Mouse (Mus musculus) stomach, embryonic 15.5 days (tissue): ENCODE measurements around the gene Gcnt3. TPM values are rescaled to one million over a fixed set of nuclear protein-coding genes. Genes with fewer than 3 reads are reported as not detected.
"Not testable (repeated sequence)": the region's sequence is repeated elsewhere in the genome, so short reads cannot be mapped to it uniquely, and the experiment has no call there.

Experiments
- ATAC-seq: fragments of 200-750 bp; cut with Nextera tagmentation; 2 replicates; pipeline ENCODE4 v1.8.0; 2017; ENCODE audit warnings: low read depth, moderate number of reproducible peaks, moderate TSS enrichment; ENCODE audit not compliant: insufficient read depth, low FRiP score
- H3K27ac ChIP-seq: fragments of 300-500 bp; sonication (generic); 2 replicates; pipeline ENCODE4 v1.5.1; 2015; ENCODE audit warnings: mild to moderate bottlenecking, inconsistent platforms
- H3K27me3 ChIP-seq: fragments of 300-500 bp; sonication (generic); replicated peaks from 2 replicates; pipeline ENCODE4 v1.6.1; 2015; ENCODE audit warnings: inconsistent platforms
- H3K36me3 ChIP-seq: fragments of 300-500 bp; sonication (generic); 2 replicates; pipeline ENCODE4 v1.6.1; 2015; ENCODE audit warnings: inconsistent platforms
- H3K4me1 ChIP-seq: fragments of 300-500 bp; sonication (generic); 2 replicates; pipeline ENCODE4 v1.6.1; 2015; ENCODE audit warnings: inconsistent platforms
- H3K4me2 ChIP-seq: fragments of 300-500 bp; sonication (generic); 2 replicates; pipeline ENCODE4 v1.6.1; 2015; ENCODE audit warnings: mild to moderate bottlenecking, inconsistent platforms
- H3K4me3 ChIP-seq: fragments of 300-500 bp; sonication (generic); replicated peaks from 2 replicates; pipeline ENCODE4 v1.5.1; 2015; ENCODE audit warnings: inconsistent platforms
- H3K9ac ChIP-seq: fragments of 300-500 bp; sonication (generic); 2 replicates; pipeline ENCODE4 v1.6.1; 2015; ENCODE audit warnings: inconsistent platforms
- H3K9me3 ChIP-seq: fragments of 300-500 bp; sonication (generic); 2 replicates; pipeline ENCODE4 v1.6.1; 2016; ENCODE audit warnings: inconsistent platforms
- WGBS: fragments of 180-500 bp; shearing (Covaris S2); methylation state at CpG from one replicate; pipeline ENCODE4 v1.1.7; 2015; 5-methylcytosine and 5-hydroxymethylcytosine counted together
- polyA plus RNA-seq: library from polyadenylated mRNA; unstranded; fragments of >200 nt; fragmentation: Nextera tagmentation; extraction: Ambion mirVana; gene quantifications from 2 replicates; pipeline ENCODE4 v1.2.1, GENCODE M21; 2015

Gcnt3 gene
- polyA plus RNA-seq, 1 experiment from 2014 or later, result 12.0 TPM

- no peak overlapping the region for H3K4me3 ChIP-seq
- no peak for ATAC-seq
Measured at GRCm38 (mm10) chr9:70042137-70042536, 4.2 kb upstream of the Gcnt3 start.

GRCm38 (mm10) chr9:70040570-70040969, 2.7 kb upstream of the Gcnt3 start:
- Histone ChIP-seq H3K4me3 (no peak overlapping the region), H3K36me3 (no peaks in the 10 kb centered on the region), H3K4me1 (no peaks in the 10 kb centered on the region), H3K9me3 (no peaks in the 10 kb centered on the region), H3K27ac (no peak overlapping the region), H3K9ac (no peak overlapping the region), H3K4me2 (no peak overlapping the region), H3K27me3 (no peaks in the 10 kb centered on the region)
- WGBS, result 83% methylated on average over 11 of the region's 11 CpGs
- no peak for ATAC-seq

More at GRCm38 (mm10) chr9:70042137-70042536, 4.2 kb upstream of the Gcnt3 start:
- no peaks in the 10 kb centered on the region for H3K36me3 ChIP-seq
- no peaks in the 10 kb centered on the region for H3K9me3 ChIP-seq
- H3K27ac ChIP-seq, result no peak overlapping the region
- 84% methylated on average over 4 of the region's 4 CpGs for WGBS
- H3K9ac ChIP-seq, result no peak overlapping the region
- H3K27me3 ChIP-seq, result no peaks in the 10 kb centered on the region
- 0 out of 2 replicates have a peak, but pooled peaks cover 13% of the 10 kb centered on the region for H3K4me1 ChIP-seq
- no peak overlapping the region for H3K4me2 ChIP-seq

DNA sequence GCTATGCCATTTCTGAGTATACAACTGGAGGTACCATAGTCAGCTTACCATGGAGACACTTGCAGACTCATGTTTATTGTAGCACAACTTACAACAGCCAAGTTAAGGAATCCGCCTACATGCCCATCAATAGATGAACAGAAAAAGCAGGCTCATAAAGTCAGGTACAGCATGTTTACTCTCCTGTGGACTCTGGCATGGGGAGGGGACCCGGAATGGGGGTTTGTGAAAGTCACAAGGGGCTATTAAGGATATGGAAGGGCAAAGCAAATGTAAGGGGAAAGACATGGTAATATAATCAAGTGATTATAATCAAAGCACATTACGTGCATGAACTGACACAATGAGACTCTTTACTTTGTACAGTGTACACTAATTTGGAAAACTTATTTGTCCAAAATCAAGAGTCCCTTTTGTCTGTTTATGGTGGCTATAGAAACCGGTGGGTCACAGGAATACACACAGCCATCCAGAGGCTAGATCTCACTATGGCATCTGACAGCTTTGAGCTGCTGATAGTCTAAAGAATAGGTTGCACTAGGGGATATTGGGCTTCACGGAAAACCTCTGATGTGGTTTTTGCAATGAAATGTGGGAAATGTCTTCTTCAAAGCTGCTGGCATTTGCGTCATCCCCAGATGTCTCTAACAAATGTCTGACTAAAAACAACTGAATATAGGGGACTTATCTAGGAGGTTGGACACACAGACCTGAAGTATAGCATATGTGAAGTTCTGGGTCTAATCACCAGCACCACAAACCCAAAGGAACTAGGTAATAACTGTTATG, 1.9 kb upstream of the Gcnt3 start:
- WGBS, result 76% methylated on average over 6 of the region's 6 CpGs
- Histone ChIP-seq H3K4me1 (no peaks in the 10 kb centered on the region), H3K4me3 (no peak overlapping the region), H3K9ac (no peak overlapping the region), H3K4me2 (no peak overlapping the region), H3K27me3 (no peaks in the 10 kb centered on the region), H3K27ac (no peak overlapping the region), H3K9me3 (no peaks in the 10 kb centered on the region), H3K36me3 (no peaks in the 10 kb centered on the region)
- no peak for ATAC-seq

GRCm38 (mm10) chr9:70036646-70037045, 1.2 kb downstream of the Gcnt3 start:
- Histone ChIP-seq H3K4me2 (no peak overlapping the region), H3K4me1 (no peaks in the 10 kb centered on the region), H3K9me3 (no peaks in the 10 kb centered on the region), H3K27me3 (no peaks in the 10 kb centered on the region), H3K27ac (no peak overlapping the region), H3K36me3 (no peaks in the 10 kb centered on the region), H3K9ac (no peak overlapping the region), H3K4me3 (no peak overlapping the region)
- 58% methylated on average over 4 of the region's 4 CpGs for WGBS
- peak; percentile 54; the same call in 1 of the 2 replicates for ATAC-seq

DNA sequence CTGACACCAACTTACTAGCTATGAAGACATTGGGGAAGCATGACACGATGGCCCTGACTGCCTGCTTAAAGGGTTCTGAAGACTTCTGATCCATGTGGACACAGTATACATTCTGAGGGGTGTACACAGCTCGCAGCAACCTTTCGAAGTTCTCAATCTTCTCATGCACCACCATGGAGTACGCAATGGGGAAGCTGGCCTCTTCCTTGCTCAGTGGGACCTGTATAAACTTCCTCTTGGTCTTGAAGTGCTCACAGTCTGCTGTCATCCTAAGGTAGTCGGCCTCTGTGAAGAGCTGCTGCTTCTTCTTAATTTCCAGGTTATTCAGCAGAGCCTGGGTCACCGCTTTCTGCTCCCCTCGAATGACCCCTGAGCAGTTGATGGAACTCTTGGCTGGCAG, 3.2 kb downstream of the Gcnt3 start:
- H3K27ac ChIP-seq, result no peak overlapping the region

GRCm38 (mm10) chr9:70033056-70033455, 4.8 kb downstream of the Gcnt3 start:
- no peaks in the 10 kb centered on the region for H3K27me3 ChIP-seq
- H3K9ac ChIP-seq, result no peak overlapping the region
- no peaks in the 10 kb centered on the region for H3K36me3 ChIP-seq
- H3K4me1 ChIP-seq, result no peaks in the 10 kb centered on the region
- H3K9me3 ChIP-seq, result no peaks in the 10 kb centered on the region
- peak; percentile 66; the same call in 1 of the 2 replicates for ATAC-seq
- 0 out of 2 replicates have a peak overlapping the region, but pooled peaks have one; percentile 2 for H3K4me3 ChIP-seq
- H3K4me2 ChIP-seq, result peak overlapping the region; percentile 12; the same call in 1 of the 2 replicates
- peak overlapping the region; percentile 42; the same call in 1 of the 2 replicates for H3K27ac ChIP-seq
- 48% methylated on average over 9 of the region's 9 CpGs for WGBS

More for the DNA sequence above, 3.2 kb downstream of the Gcnt3 start:
- no peaks in the 10 kb centered on the region for H3K9me3 ChIP-seq
- no peak for ATAC-seq
- 91% methylated on average over 7 of the region's 7 CpGs for WGBS
- no peak overlapping the region for H3K4me3 ChIP-seq
- no peaks in the 10 kb centered on the region for H3K27me3 ChIP-seq
- H3K36me3 ChIP-seq, result no peaks in the 10 kb centered on the region
- H3K9ac ChIP-seq, result no peak overlapping the region
- no peaks in the 10 kb centered on the region for H3K4me1 ChIP-seq
- H3K4me2 ChIP-seq, result no peak overlapping the region

GRCm38 (mm10) chr9:70032167-70032566, 5.7 kb downstream of the Gcnt3 start:
- H3K4me1 ChIP-seq, result no peaks in the 10 kb centered on the region
- H3K36me3 ChIP-seq, result no peaks in the 10 kb centered on the region
- H3K9ac ChIP-seq, result no peak overlapping the region
- H3K9me3 ChIP-seq, result no peaks in the 10 kb centered on the region
- no peak overlapping the region for H3K4me2 ChIP-seq
- no peak overlapping the region for H3K4me3 ChIP-seq
- no peaks in the 10 kb centered on the region for H3K27me3 ChIP-seq
- ATAC-seq, result no peak
- no peak overlapping the region for H3K27ac ChIP-seq
- 79% methylated on average over 1 of the region's 1 CpGs for WGBS

- ATAC-seq, result no peak
- whole genome bisulfite sequencing, result 91% methylated on average over 2 of the region's 2 CpGs
- Histone ChIP-seq H3K4me1 (no peaks in the 10 kb centered on the region), H3K4me2 (no peak overlapping the region), H3K4me3 (no peak overlapping the region), H3K9me3 (no peaks in the 10 kb centered on the region), H3K27ac (no peak overlapping the region), H3K36me3 (no peaks in the 10 kb centered on the region), H3K27me3 (no peaks in the 10 kb centered on the region), H3K9ac (no peak overlapping the region)
Measured at GRCm38 (mm10) chr9:70025365-70026012, 12.4 kb downstream of the Gcnt3 start.

GRCm38 (mm10) chr9:70024648-70025047, 13.2 kb downstream of the Gcnt3 start:
- Histone ChIP-seq H3K4me2 (no peak overlapping the region), H3K36me3 (no peaks in the 10 kb centered on the region), H3K27me3 (no peaks in the 10 kb centered on the region), H3K27ac (no peak overlapping the region), H3K9me3 (no peaks in the 10 kb centered on the region), H3K9ac (no peak overlapping the region), H3K4me3 (no peak overlapping the region), H3K4me1 (no peaks in the 10 kb centered on the region)
- ATAC-seq, result no peak

DNA sequence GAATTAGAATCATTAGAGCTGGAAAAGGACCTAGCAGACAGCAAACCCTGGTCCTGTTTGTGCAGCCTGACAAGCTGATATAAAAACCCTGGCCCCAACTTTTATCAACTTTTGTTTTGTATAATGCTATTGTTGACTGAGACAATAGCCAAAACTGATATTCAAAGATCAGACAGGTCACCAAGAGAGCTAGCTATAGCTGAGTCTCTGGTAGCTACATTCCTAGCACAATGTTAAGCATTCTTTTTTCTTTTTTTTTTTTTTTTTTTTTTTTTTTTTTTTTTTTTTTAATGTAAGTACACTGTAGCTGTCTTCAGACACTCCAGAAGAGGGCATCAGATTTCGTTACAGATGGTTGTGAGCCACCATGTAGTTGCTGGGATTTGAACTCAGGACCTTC, 14.3 kb downstream of the Gcnt3 start:
- not testable (repeated sequence) for H3K4me1 ChIP-seq, H3K4me3 ChIP-seq, ATAC-seq, H3K27ac ChIP-seq, H3K9me3 ChIP-seq, H3K27me3 ChIP-seq, H3K36me3 ChIP-seq, H3K9ac ChIP-seq, H3K4me2 ChIP-seq
- WGBS, result 78% methylated on average over 1 of the region's 1 CpGs

GRCm38 (mm10) chr9:70022083-70022482, 15.8 kb downstream of the Gcnt3 start:
- Histone ChIP-seq H3K9me3 (no peaks in the 10 kb centered on the region), H3K9ac (no peak overlapping the region), H3K27ac (no peak overlapping the region), H3K4me3 (no peak overlapping the region), H3K36me3 (peaks cover 2% of the 10 kb centered on the region; the same call in 1 of the 2 replicates), H3K4me1 (no peaks in the 10 kb centered on the region), H3K4me2 (no peak overlapping the region), H3K27me3 (no peaks in the 10 kb centered on the region)
- peak; percentile 53; the same call in 1 of the 2 replicates for ATAC-seq
- WGBS, result 80% methylated on average over 4 of the region's 4 CpGs

DNA sequence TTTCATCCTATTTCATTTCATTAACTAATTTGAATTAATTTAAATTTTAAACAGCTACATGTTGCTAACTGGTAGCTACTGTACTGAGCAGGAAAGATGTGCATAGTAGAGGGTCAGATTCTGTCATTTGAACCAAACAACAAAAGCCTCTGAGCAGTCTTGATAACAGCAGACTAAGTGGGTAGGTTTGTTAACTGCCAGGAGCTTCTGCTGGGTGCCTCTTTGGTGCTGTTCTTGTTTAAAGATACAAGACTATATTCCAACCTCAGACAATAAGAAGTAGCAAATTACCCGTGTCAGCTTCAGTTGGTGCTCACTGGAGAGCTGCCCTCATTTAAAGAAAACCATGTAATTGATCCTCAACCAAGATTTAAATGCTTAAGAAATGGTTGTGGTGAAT, 16.3 kb downstream of the Gcnt3 start:
- ATAC-seq, result no peak
- Histone ChIP-seq H3K36me3 (peaks cover 3% of the 10 kb centered on the region; the same call in 1 of the 2 replicates), H3K9ac (no peak overlapping the region), H3K4me1 (no peaks in the 10 kb centered on the region), H3K9me3 (no peaks in the 10 kb centered on the region), H3K4me3 (no peak overlapping the region), H3K27ac (no peak overlapping the region), H3K27me3 (no peaks in the 10 kb centered on the region), H3K4me2 (no peak overlapping the region)
- 70% methylated on average over 1 of the region's 1 CpGs for WGBS
